Mouse (Mus musculus): ENCODE results near the gene Gzmm. TPM values are rescaled to one million over a fixed set of nuclear protein-coding genes. Genes with fewer than 3 reads are reported as not detected.

Gene Gzmm
- polyA plus RNA-seq, 1 experiment, result 0.94 TPM

DNA sequence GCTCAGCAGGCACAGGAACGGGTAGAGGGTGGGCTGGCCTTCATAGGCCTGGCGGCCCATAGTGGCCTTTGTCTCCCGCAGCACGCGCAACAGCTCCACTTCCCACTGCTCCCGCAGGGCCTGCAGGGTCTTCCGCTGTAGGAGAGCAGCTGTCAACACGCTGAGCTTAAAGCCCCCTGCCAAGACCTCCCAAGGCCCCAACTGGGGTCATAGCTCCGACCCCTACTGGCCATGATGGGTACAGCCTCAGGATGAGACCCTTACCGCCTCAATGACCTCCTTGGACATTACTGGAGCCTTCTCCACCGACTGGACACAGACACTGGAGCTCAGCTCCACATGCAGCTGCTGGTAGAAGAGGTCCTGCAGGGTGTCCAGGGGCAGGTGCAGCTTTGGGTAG is 52.0 kb downstream of the Gzmm start:
- no peak for DNase-seq
- peaks cover 6% of the 10 kb centered on the region; the same call in 1 of the 2 replicates for H3K4me1 ChIP-seq (ENCODE audit: control insufficient read depth, insufficient read depth, low read length)
- peaks cover 6% of the 10 kb centered on the region; the same call in 1 of the 2 replicates for H3K36me3 ChIP-seq (ENCODE audit: control insufficient read depth, insufficient read depth, low read length)
- peak; percentile 17; the same call in 1 of the 2 replicates for TF ChIP-seq CTCF (conservative IDR thresholded peaks at IDR 0.05; ENCODE audit: insufficient read depth, insufficient read length, low read depth, low read length)
- TF ChIP-seq POLR2A (IDR thresholded peaks at IDR 0.05; ENCODE audit: low read depth, low read length), result no peak
- H3K27ac ChIP-seq (ENCODE audit: insufficient read depth, low read depth, low read length), result no peak overlapping the region
- WGBS, result 84% methylated on average over 11 of the region's 11 CpGs
- H3K27me3 ChIP-seq (replicated peaks; ENCODE audit: control insufficient read depth, insufficient read depth, low read length), result no peaks in the 10 kb centered on the region
- no peak overlapping the region for H3K4me3 ChIP-seq (ENCODE audit: insufficient read depth, low read depth, low read length)

DNA sequence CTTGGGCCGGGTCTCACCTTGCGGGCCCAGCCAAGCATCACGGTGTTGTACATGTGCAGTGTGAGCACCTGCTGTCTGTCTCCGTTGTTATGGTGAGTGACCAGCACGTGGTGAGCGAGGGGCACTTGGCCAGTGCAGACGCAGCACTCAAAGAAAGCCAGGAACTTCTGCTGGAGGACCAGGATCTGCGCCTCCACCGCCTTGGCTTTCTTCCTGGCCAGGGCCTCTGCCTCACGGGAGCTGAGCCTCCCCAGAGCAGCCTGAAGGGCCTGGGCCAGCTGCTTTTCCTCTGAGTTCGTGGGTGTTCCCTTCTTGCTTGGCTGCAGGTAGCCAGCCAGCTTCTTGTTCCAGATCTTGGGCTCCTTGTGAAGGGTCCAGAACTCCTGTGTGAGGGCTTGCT is 54.3 kb downstream of the Gzmm start:
- TF ChIP-seq POLR2A (IDR thresholded peaks at IDR 0.05; ENCODE audit: low read depth, low read length) (no peak), CTCF (conservative IDR thresholded peaks at IDR 0.05; ENCODE audit: insufficient read depth, insufficient read length, low read depth, low read length) (no peak)
- Histone ChIP-seq H3K4me1 (ENCODE audit: control insufficient read depth, insufficient read depth, low read length) (peaks cover 10% of the 10 kb centered on the region; the same call in 1 of the 2 replicates), H3K27ac (ENCODE audit: insufficient read depth, low read depth, low read length) (no peak overlapping the region), H3K27me3 (replicated peaks; ENCODE audit: control insufficient read depth, insufficient read depth, low read length) (no peaks in the 10 kb centered on the region), H3K4me3 (ENCODE audit: insufficient read depth, low read depth, low read length) (no peak overlapping the region), H3K36me3 (ENCODE audit: control insufficient read depth, insufficient read depth, low read length) (peaks cover 5% of the 10 kb centered on the region; the same call in 1 of the 2 replicates)
- WGBS, result 73% methylated on average over 11 of the region's 11 CpGs
- no peak for DNase-seq

DNA sequence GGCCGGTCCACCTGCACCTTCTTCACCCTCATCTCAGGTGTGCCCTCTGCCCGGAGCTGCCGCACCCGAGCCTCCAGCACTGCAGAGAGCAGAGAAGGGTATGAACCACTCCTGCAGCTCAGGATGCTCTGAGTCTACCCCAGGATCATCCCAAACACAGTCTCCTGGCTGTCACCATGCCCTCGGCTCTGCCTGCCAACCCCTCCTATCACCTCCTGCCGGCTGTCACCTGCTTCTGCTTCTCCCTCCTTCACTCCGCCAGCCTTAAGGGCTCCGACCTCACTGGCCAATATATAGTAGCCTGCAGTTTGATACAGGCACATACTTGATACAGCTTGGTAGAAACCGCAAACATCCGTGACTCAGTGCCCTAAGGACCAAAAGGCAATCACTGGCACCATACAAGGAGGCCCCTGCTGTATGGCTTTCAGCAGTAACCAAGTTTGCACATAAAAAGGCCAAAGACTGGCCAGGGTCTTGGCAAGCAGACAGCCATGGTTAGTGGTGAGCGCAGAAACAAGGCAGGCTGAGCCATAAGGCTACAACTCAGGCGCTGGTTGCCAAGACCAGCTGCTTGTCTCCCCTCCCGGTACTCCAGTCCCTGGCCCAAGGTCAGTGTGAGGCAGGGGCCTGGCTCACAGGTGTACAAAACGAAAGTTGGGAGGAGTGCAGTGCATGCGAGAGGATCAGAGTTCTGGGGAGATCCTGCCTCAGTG is 55.0 kb downstream of the Gzmm start:
- 94% methylated on average over 15 of the region's 15 CpGs for WGBS
- TF ChIP-seq CTCF (conservative IDR thresholded peaks at IDR 0.05; ENCODE audit: insufficient read depth, insufficient read length, low read depth, low read length) (no peak), POLR2A (IDR thresholded peaks at IDR 0.05; ENCODE audit: low read depth, low read length) (no peak)
- Histone ChIP-seq H3K36me3 (ENCODE audit: control insufficient read depth, insufficient read depth, low read length) (peaks cover 4% of the 10 kb centered on the region; the same call in 1 of the 2 replicates), H3K4me1 (ENCODE audit: control insufficient read depth, insufficient read depth, low read length) (peaks cover 10% of the 10 kb centered on the region; the same call in 1 of the 2 replicates), H3K27me3 (replicated peaks; ENCODE audit: control insufficient read depth, insufficient read depth, low read length) (no peaks in the 10 kb centered on the region), H3K4me3 (ENCODE audit: insufficient read depth, low read depth, low read length) (no peak overlapping the region), H3K27ac (ENCODE audit: insufficient read depth, low read depth, low read length) (no peak overlapping the region)
- DNase-seq, result no peak

Other genes with a start within 250 kb of the Gzmm start
- not detected in 2 replicates for gene Vmn2r83, start 220.3 kb upstream of the Gzmm start, polyA plus RNA-seq (2012; rRNA removed)
- 58.1 and 66.2 TPM in 2 replicates for gene Plpp2, start 155.2 kb upstream of the Gzmm start, polyA plus RNA-seq (2012; rRNA removed)
- gene Mier2, start 133.8 kb upstream of the Gzmm start, polyA plus RNA-seq (2012; rRNA removed), result 35.0 and 45.0 TPM in 2 replicates
- 0.05 TPM in 1 of 2 replicates, not detected in the other for gene Theg, start 101.7 kb upstream of the Gzmm start, polyA plus RNA-seq (2012; rRNA removed)
- 0.03 and 0.07 TPM in 2 replicates for gene C2cd4c, start 75.0 kb upstream of the Gzmm start, polyA plus RNA-seq (2012; rRNA removed)
- 0.97 and 1.6 TPM in 2 replicates for gene Shc2, start 51.1 kb upstream of the Gzmm start, polyA plus RNA-seq (2012; rRNA removed)
- gene Odf3l2, start 43.3 kb upstream of the Gzmm start, polyA plus RNA-seq (2012; rRNA removed), result 0.17 TPM in 1 of 2 replicates, not detected in the other
- 0.44 TPM in 1 of 2 replicates, not detected in the other for gene Madcam1, start 24.5 kb upstream of the Gzmm start, polyA plus RNA-seq (2012; rRNA removed)
- gene Tpgs1, start 19.7 kb upstream of the Gzmm start, polyA plus RNA-seq (2012; rRNA removed), result 60.3 and 75.2 TPM in 2 replicates
- gene Cdc34, start 6.8 kb upstream of the Gzmm start, polyA plus RNA-seq (2012; rRNA removed), result 159 and 183 TPM in 2 replicates
- 825 and 914 TPM in 2 replicates for gene Bsg, start 15.5 kb downstream of the Gzmm start, polyA plus RNA-seq (2012; rRNA removed)
- 1.5 and 1.9 TPM in 2 replicates for gene Hcn2, start 27.6 kb downstream of the Gzmm start, polyA plus RNA-seq (2012; rRNA removed)
- 66.3 and 77.9 TPM in 2 replicates for gene Polrmt, start 57.6 kb downstream of the Gzmm start, polyA plus RNA-seq (2012; rRNA removed)
- not detected in 2 replicates for gene Fgf22, start 66.1 kb downstream of the Gzmm start, polyA plus RNA-seq (2012; rRNA removed)
- 90.2 and 122 TPM in 2 replicates for gene Rnf126, start 77.9 kb downstream of the Gzmm start, polyA plus RNA-seq (2012; rRNA removed)
- gene Fstl3, start 88.3 kb downstream of the Gzmm start, polyA plus RNA-seq (2012; rRNA removed), result 17.0 and 24.1 TPM in 2 replicates
- 0.03 and 0.08 TPM in 2 replicates for gene Prss57, start 101.9 kb downstream of the Gzmm start, polyA plus RNA-seq (2012; rRNA removed)
- gene Palm, start 104.6 kb downstream of the Gzmm start, polyA plus RNA-seq (2012; rRNA removed), result 110 and 121 TPM in 2 replicates
- gene Misp, start 132.0 kb downstream of the Gzmm start, polyA plus RNA-seq (2012; rRNA removed), result 17.9 and 19.9 TPM in 2 replicates
- gene Ptbp1, start 165.4 kb downstream of the Gzmm start, polyA plus RNA-seq (2012; rRNA removed), result 184 and 198 TPM in 2 replicates
- 0.67 and 0.99 TPM in 2 replicates for gene Prtn3, start 185.5 kb downstream of the Gzmm start, polyA plus RNA-seq (2012; rRNA removed)
- 2.7 and 3.2 TPM in 2 replicates for gene Plppr3, start 185.6 kb downstream of the Gzmm start, polyA plus RNA-seq (2012; rRNA removed)
- 0.10 TPM in 1 of 2 replicates, not detected in the other for gene Elane, start 197.2 kb downstream of the Gzmm start, polyA plus RNA-seq (2012; rRNA removed)
- gene Cfd, start 201.8 kb downstream of the Gzmm start, polyA plus RNA-seq (2012; rRNA removed), result 1,335 and 2,389 TPM in 2 replicates
- gene Med16, start 219.9 kb downstream of the Gzmm start, polyA plus RNA-seq (2012; rRNA removed), result 57.1 and 75.4 TPM in 2 replicates
- gene Gm26602, start 221.8 kb downstream of the Gzmm start, polyA plus RNA-seq (2012; rRNA removed), result not detected in 2 replicates
- gene Kiss1r, start 228.0 kb downstream of the Gzmm start, polyA plus RNA-seq (2012; rRNA removed), result 5.6 and 9.2 TPM in 2 replicates
- 146 and 154 TPM in 2 replicates for gene R3hdm4, start 232.2 kb downstream of the Gzmm start, polyA plus RNA-seq (2012; rRNA removed)
- gene Arid3a, start 238.0 kb downstream of the Gzmm start, polyA plus RNA-seq (2012; rRNA removed), result 6.7 and 8.1 TPM in 2 replicates

Measured in kidney, adult 2 months (tissue).